Mouse (Mus musculus) layer of hippocampus, adult 2 months (tissue): Measurements from ENCODE around the gene Gm10337. TPM values are rescaled to one million over a fixed set of nuclear protein-coding genes. Genes with fewer than 3 reads are reported as not detected.
A peak's percentile ranks its signal among the peaks of the same experiment; 100 is the strongest.

ENCODE experiments used
- DNase-seq, 2 experiments: peaks; one replicate each; pipeline ENCODE4 v3.0.0; 2022; ENCODE audit warnings: low spot score in 2 of 2
- H3K27ac ChIP-seq: fragments of 200-600 bp; 2 replicates; pipeline ENCODE4 v1.8.1; 2022
- H3K4me3 ChIP-seq: fragments of 200-600 bp; 2 replicates; pipeline ENCODE4 v1.8.1; 2022; ENCODE audit warnings: mild to moderate bottlenecking
- CTCF ChIP-seq: fragments of 200-600 bp; conservative IDR thresholded peaks from 2 replicates; pipeline ENCODE4 v1.8.1; 2022; ENCODE audit warnings: antibody characterized with exemption, mild to moderate bottlenecking, moderate library complexity
- total RNA-seq, 2 experiments: library from RNA; stranded (reverse); gene quantifications; 2 replicates each; pipeline ENCODE4 v1.2.3; 2021

Gm10337 gene
- total RNA-seq, 2 experiments from 2014 or later, result not detected

GRCm38 (mm10) chr15:102502254-102502840 is 1.2 kb upstream of the Gm10337 start:
- no peak for DNase-seq
- Histone ChIP-seq H3K4me3 (no peak overlapping the region), H3K27ac (peak overlapping the region; percentile 76; the same call in 1 of the 2 replicates)
- no peak for TF ChIP-seq CTCF

DNA sequence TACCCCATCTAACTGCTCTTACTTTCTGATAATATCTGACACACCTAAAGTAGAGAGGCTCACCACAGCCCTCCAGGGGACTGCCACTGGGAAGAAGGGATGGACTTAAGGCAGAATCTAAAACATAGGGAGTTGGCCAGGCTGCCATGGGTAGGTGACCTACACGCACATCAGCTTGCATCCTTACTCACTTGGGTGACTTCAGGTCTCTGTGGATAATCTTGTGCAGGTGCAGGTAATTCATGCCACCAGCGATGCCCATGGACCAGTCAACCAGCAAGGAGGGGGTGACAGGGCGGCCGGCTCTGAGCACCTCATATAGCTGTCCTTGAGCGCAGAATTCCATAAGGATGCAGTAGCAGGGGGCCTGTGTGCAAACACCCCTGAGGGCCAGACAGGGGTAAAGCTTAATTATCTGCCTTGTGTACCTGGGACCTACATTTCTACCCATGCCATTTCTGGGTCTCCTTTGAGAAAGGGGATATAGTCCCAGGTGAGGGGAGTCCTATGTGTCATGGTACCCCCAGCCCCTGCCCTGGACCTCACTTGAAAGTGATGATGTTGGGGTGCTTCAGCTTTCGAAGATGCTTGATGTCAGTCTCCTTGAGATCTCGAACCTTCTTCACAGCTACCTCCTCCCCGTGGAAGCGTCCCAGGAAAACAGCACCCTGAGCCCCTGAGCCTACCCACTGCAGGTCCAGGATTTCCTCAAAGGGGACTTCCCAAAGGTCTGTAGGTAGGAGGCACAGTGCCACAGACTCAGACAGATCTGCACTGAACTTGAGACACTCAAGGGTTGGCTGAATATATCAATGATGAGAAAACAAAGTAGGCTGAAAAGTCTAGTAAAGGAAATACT is 631 bp downstream of the Gm10337 start:
- Histone ChIP-seq H3K4me3 (no peak overlapping the region), H3K27ac (peak overlapping the region; percentile 76; the same call in 1 of the 2 replicates)
- no peak for TF ChIP-seq CTCF
- no peak for DNase-seq

DNA sequence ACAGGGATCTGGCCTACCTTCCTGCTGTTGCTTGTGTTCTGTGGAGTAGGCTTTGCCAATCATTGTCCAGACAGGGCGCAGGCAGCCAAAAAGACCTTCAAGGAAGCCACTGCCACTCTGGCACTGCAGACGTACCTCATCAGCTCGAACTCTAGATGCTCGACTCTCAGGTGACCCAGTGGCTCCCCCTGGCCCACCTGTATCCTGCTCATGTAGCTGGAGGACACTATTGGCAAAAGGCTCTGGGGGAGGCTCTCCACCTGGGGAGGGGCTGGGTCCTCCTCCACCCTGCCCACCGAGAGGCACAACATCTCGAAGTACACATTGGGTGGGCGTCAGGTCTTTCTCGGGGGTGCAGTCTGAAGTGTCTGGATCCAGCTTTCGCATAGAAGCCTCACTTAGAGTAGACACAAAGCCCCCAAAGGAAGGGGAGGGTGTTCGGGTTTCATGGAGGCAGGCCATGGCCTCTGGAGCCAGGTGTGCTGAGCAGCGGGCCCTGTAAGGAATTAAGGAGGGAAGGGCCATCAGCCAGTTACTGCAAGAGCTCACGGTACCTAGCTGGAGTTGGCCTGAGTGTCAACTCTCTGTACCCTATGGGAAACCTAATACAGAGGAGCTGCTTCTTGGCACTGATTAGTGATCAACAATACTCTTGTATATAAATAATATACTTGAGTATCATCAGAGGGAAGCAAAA is 1.7 kb downstream of the Gm10337 start:
- H3K4me3 ChIP-seq, result no peak overlapping the region
- DNase-seq, result no peak
- H3K27ac ChIP-seq, result peak overlapping the region; percentile 19
- TF ChIP-seq CTCF, result no peak

DNA sequence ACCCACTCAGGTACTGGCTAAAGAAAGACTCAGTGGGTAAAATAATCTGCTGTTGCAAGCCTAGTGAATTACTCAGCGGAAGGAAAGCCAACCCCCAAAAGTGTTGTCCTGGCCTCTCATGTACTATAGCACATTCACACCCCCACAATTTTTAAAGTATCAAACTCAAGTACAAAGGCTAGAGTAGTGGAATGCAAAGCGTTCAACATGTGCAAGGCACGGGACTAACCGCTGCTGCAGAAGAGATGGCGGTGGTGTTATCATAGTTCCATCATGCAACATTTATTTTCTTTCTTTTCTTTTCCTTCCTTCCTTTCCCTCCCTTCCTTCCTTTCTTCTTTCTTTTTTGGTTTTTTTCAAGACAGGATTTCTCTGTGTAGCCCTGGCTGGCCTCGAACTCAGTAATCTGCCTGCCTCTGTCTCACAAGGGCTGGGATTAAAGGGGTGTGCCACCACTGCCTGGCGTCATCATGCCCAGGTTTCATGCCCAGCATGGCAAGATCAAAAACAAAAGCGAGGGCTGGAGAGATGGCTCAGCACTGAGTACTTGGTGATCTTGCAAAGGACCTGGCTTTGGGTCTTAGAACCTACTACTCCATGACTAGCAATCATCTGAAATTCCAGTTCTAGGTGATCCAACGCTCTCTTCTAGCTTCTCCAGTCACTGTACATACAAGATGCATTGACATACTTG is 2.4 kb downstream of the Gm10337 start:
- no peak for TF ChIP-seq CTCF
- H3K27ac ChIP-seq, result peak overlapping the region; percentile 19
- DNase-seq, result peak in 1 of 2 experiments; percentile 1
- H3K4me3 ChIP-seq, result no peak overlapping the region

- DNase-seq, result no peak
- Histone ChIP-seq H3K27ac (no peak overlapping the region), H3K4me3 (no peak overlapping the region)
- no peak for TF ChIP-seq CTCF
Observed at GRCm38 (mm10) chr15:102506464-102506830, 2.9 kb downstream of the Gm10337 start.

GRCm38 (mm10) chr15:102506864-102507263 is 3.3 kb downstream of the Gm10337 start:
- Histone ChIP-seq H3K27ac (no peak overlapping the region), H3K4me3 (no peak overlapping the region)
- TF ChIP-seq CTCF, result no peak
- no peak for DNase-seq

- no peak overlapping the region for H3K27ac ChIP-seq
- H3K4me3 ChIP-seq, result no peak overlapping the region
- TF ChIP-seq CTCF, result no peak
- no peak for DNase-seq
Observed at GRCm38 (mm10) chr15:102507561-102507960, 4.0 kb downstream of the Gm10337 start.

DNA sequence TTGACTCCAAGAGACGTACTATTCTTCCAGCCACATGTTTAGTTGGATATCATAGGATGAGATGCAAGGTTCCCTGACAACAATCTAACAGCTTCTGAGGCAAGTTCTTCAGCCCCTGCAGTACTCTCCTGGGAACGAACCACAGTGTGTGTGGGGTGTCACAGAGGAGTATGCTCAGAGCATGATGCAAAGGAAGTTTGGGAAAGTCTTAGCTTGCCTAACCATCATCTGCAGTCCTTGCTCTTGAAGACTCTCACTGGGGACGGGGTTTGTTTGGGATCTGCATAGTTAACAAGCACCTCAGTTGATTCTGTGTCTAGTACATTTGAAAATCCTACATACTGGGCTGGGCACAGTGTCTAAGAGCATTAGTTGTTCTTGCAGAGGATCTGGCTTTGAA is 4.8 kb downstream of the Gm10337 start:
- Histone ChIP-seq H3K27ac (no peak overlapping the region), H3K4me3 (no peak overlapping the region)
- no peak for DNase-seq
- TF ChIP-seq CTCF, result no peak

DNA sequence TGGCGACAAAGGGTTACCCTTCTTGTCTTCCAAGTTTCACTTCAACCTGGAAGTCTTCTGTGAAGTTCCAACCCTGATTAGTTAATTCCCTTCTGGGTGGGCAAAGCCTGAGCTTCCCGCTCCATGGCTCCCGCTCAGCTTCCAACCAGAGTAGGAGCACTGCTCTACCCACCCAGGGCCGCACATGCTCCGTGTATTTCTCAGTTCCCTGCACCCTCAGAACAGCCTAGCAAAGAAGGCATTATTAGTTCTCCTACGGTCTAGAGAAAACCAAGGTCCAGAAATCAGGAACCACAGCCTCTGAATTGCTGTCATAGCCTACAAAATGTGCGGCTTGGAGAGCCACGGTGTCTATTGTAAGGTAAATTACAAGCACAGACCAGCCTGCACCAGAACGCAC is 6.6 kb downstream of the Gm10337 start:
- no peak for TF ChIP-seq CTCF
- no peak for DNase-seq
- Histone ChIP-seq H3K27ac (peak overlapping the region; percentile 93), H3K4me3 (peak overlapping the region; percentile 85)

GRCm38 (mm10) chr15:102510590-102511284 is 7.2 kb downstream of the Gm10337 start:
- Histone ChIP-seq H3K4me3 (peak overlapping the region; percentile 85), H3K27ac (peak overlapping the region; percentile 93)
- TF ChIP-seq CTCF, result no peak
- peak; percentile 87 to 91 for DNase-seq

- H3K27ac ChIP-seq, result peak overlapping the region; percentile 93
- no peak for DNase-seq
- peak overlapping the region; percentile 85 for H3K4me3 ChIP-seq
- TF ChIP-seq CTCF, result no peak
Observed at GRCm38 (mm10) chr15:102511285-102511833, 7.8 kb downstream of the Gm10337 start.

DNA sequence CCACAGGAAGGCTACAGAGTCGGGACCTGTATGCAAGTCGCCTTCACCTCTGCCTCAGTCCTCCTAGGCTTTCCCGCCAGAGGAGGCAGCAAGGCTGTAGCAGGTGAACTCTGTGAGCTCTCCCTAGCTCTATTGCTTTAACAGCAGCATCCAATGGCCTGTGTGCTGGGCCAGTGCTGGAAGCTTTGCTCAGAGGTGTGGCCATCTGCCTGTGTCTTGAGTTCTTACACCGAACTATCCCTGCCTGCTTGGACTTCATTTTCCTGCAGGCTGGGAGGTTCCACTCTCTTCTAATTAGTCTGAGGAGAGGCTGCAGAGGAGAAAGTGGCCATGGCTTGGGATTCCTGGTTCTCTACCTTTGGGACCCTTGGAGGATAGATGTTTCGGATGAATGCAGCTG is 8.5 kb downstream of the Gm10337 start:
- Histone ChIP-seq H3K27ac (peak overlapping the region; percentile 93; the same call in 1 of the 2 replicates), H3K4me3 (no peak overlapping the region; the same call in 1 of the 2 replicates)
- no peak for TF ChIP-seq CTCF
- DNase-seq, result no peak
